Mouse (Mus musculus): Measurements from ENCODE around the gene Naga. TPM values are rescaled to one million over a fixed set of nuclear protein-coding genes. Genes with fewer than 3 reads are reported as not detected.

Gene Naga
- 24.8 and 27.1 TPM in 2 replicates for polyA plus RNA-seq (2016; fragmentation: Nextera tagmentation; extraction: Ambion mirVana)

DNA sequence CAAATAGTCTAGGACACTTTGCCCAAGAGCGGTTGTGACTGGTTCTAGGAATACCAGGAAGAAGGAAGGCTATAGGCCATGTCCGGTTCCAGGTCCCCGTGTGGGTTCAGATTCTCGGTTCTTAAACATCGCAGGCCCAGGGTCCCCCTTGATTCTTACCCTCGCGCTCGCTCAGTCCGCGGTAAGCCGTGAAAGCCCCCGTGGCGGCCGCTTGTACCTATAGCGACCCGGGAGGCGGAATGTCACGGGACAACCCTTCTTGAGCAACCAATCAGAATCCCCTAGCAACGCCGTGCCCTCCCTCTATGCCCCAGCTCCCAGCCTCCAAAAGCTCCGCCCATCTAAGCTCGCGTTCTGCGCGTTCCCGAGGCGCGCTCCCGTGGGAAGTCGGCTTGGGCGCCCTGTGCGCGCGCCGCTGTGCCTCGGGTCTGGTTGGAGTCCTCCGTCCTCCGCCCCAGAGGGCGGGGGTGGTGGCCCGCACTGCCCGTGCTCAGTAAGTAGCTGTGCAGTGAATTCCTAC lies at the start of gene Naga, which contains the start of the genes Pheta2 and Smdt1:
TSS of gene Naga (minus strand) at position 333 of the 520 bp plus-strand sequence.
TSS of gene Pheta2 (plus strand) at position 350 of the 520 bp plus-strand sequence.
TSS of gene Smdt1 (plus strand) at position 367 of the 520 bp plus-strand sequence.
- Histone ChIP-seq H3K9me3 (no peaks in the 10 kb centered on the region), H3K27ac (no peak within 1 kb of the TSS), H3K36me3 (peaks cover 22% of the 10 kb centered on the region), H3K4me2 (replicated peaks) (peak within 1 kb of the TSS; percentile 69), H3K9ac (peak within 1 kb of the TSS; percentile 55), H3K27me3 (replicated peaks) (peaks cover 15% of the 10 kb centered on the region), H3K4me1 (peaks cover 33% of the 10 kb centered on the region), H3K4me3 (peak within 1 kb of the TSS; percentile 43)
- peak; percentile 90 for ATAC-seq (ENCODE audit: low FRiP score, low read depth)
- under 1% methylated on average over 41 of the region's 41 CpGs for WGBS

- no peak overlapping the region for H3K27ac ChIP-seq
- no peak overlapping the region for H3K9ac ChIP-seq
- H3K9me3 ChIP-seq = no peaks in the 10 kb centered on the region
- H3K36me3 ChIP-seq = no peaks in the 10 kb centered on the region
- 97% methylated on average over 2 of the region's 2 CpGs for WGBS
- H3K4me2 ChIP-seq (replicated peaks) = no peak overlapping the region
- H3K27me3 ChIP-seq (replicated peaks) = no peaks in the 10 kb centered on the region
- no peak overlapping the region for H3K4me3 ChIP-seq
- peaks cover 4% of the 10 kb centered on the region for H3K4me1 ChIP-seq
- ATAC-seq (ENCODE audit: low FRiP score, low read depth) = no peak
Observed at GRCm38 (mm10) chr15:82385729-82386128, 47.0 kb upstream of the Naga start.

DNA sequence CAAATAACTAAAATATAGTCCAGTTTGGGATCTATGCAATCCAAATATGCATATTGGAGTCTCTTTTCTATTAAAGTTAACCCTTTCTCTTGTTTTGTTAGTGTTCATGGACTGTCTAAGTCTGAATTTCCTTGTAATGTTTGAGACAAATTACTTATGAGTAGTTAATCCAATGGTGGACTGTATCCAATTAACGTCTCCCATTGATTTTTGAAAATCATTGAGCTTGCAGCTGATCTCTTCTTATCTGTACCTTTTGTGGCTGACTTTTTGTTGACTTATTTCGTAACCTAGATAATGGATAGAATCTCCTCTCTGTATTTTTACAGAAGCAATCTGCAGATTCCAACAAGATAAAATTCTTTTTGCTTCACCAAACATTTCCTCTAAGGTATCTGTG lies 43.7 kb upstream of the Naga start:
- ATAC-seq (ENCODE audit: low FRiP score, low read depth) = no peak
- Histone ChIP-seq H3K4me2 (replicated peaks) (no peak overlapping the region), H3K36me3 (no peaks in the 10 kb centered on the region), H3K27me3 (replicated peaks) (no peaks in the 10 kb centered on the region), H3K4me3 (no peak overlapping the region), H3K9ac (no peak overlapping the region), H3K4me1 (peaks cover 10% of the 10 kb centered on the region), H3K9me3 (no peaks in the 10 kb centered on the region), H3K27ac (no peak overlapping the region)
- WGBS = 86% methylated on average over 2 of the region's 2 CpGs

- ATAC-seq (ENCODE audit: low FRiP score, low read depth) = no peak
- peak overlapping the region; percentile 33; the same call in 1 of the 2 replicates for H3K9ac ChIP-seq
- WGBS = 34% methylated on average over 7 of the region's 7 CpGs
Observed at GRCm38 (mm10) chr15:82380714-82381062, 42.0 kb upstream of the Naga start.

GRCm38 (mm10) chr15:82379871-82380713 lies 41.4 kb upstream of the Naga start, which contains the start of gene Cyp2d22:
Cyp2d22 (minus strand) TSS chr15:82380260.
- Histone ChIP-seq H3K36me3 (no peaks in the 10 kb centered on the region), H3K9ac (peak within 1 kb of the TSS; percentile 33; the same call in 1 of the 2 replicates), H3K9me3 (no peaks in the 10 kb centered on the region), H3K4me1 (peaks cover 10% of the 10 kb centered on the region), H3K4me2 (replicated peaks) (peak within 1 kb of the TSS; percentile 65), H3K4me3 (peak within 1 kb of the TSS; percentile 34), H3K27me3 (replicated peaks) (no peaks in the 10 kb centered on the region), H3K27ac (no peak within 1 kb of the TSS)
- ATAC-seq (ENCODE audit: low FRiP score, low read depth) = peak; percentile 58
- whole genome bisulfite sequencing = 2% methylated on average over 19 of the region's 24 CpGs

More at GRCm38 (mm10) chr15:82380714-82381062, 42.0 kb upstream of the Naga start:
- Histone ChIP-seq H3K4me2 (replicated peaks) (peak overlapping the region; percentile 65), H3K27ac (no peak overlapping the region), H3K4me3 (peak overlapping the region; percentile 34), H3K9me3 (no peaks in the 10 kb centered on the region), H3K27me3 (replicated peaks) (no peaks in the 10 kb centered on the region), H3K4me1 (peaks cover 10% of the 10 kb centered on the region), H3K36me3 (no peaks in the 10 kb centered on the region)

- Histone ChIP-seq H3K27me3 (replicated peaks) (no peaks in the 10 kb centered on the region), H3K4me3 (peak overlapping the region; percentile 34), H3K4me1 (peaks cover 10% of the 10 kb centered on the region), H3K9ac (no peak overlapping the region), H3K4me2 (replicated peaks) (peak overlapping the region; percentile 65), H3K36me3 (no peaks in the 10 kb centered on the region), H3K27ac (no peak overlapping the region), H3K9me3 (no peaks in the 10 kb centered on the region)
- 27% methylated on average over 7 of the region's 7 CpGs for WGBS
- ATAC-seq (ENCODE audit: low FRiP score, low read depth) = peak; percentile 48; the same call in 1 of the 2 replicates
Observed at GRCm38 (mm10) chr15:82379511-82379870, 40.8 kb upstream of the Naga start.

GRCm38 (mm10) chr15:82378261-82379180 lies 39.8 kb upstream of the Naga start:
- WGBS = 47% methylated on average over 15 of the region's 15 CpGs
- Histone ChIP-seq H3K27ac (no peak overlapping the region), H3K4me2 (replicated peaks) (no peak overlapping the region), H3K4me1 (peaks cover 10% of the 10 kb centered on the region), H3K36me3 (no peaks in the 10 kb centered on the region), H3K4me3 (no peak overlapping the region), H3K9me3 (no peaks in the 10 kb centered on the region), H3K27me3 (replicated peaks) (no peaks in the 10 kb centered on the region), H3K9ac (no peak overlapping the region)
- ATAC-seq (ENCODE audit: low FRiP score, low read depth) = no peak

- H3K4me3 ChIP-seq = no peak overlapping the region
- H3K27ac ChIP-seq = no peak overlapping the region
- H3K9me3 ChIP-seq = no peaks in the 10 kb centered on the region
- no peaks in the 10 kb centered on the region for H3K27me3 ChIP-seq (replicated peaks)
- H3K36me3 ChIP-seq = no peaks in the 10 kb centered on the region
- no peak for ATAC-seq (ENCODE audit: low FRiP score, low read depth)
- H3K4me2 ChIP-seq (replicated peaks) = no peak overlapping the region
- H3K4me1 ChIP-seq = peaks cover 10% of the 10 kb centered on the region
- H3K9ac ChIP-seq = no peak overlapping the region
- WGBS = 81% methylated on average over 5 of the region's 5 CpGs
Observed at GRCm38 (mm10) chr15:82377701-82378100, 39.0 kb upstream of the Naga start.

GRCm38 (mm10) chr15:82376393-82377138 lies 37.8 kb upstream of the Naga start:
- H3K27ac ChIP-seq = no peak overlapping the region
- WGBS = 69% methylated on average over 17 of the region's 17 CpGs
- H3K27me3 ChIP-seq (replicated peaks) = no peaks in the 10 kb centered on the region
- ATAC-seq (ENCODE audit: low FRiP score, low read depth) = no peak
- no peak overlapping the region for H3K9ac ChIP-seq
- no peaks in the 10 kb centered on the region for H3K36me3 ChIP-seq
- no peak overlapping the region for H3K4me2 ChIP-seq (replicated peaks)
- peaks cover 10% of the 10 kb centered on the region for H3K4me1 ChIP-seq
- H3K4me3 ChIP-seq = no peak overlapping the region
- H3K9me3 ChIP-seq = no peaks in the 10 kb centered on the region

- H3K9me3 ChIP-seq = no peaks in the 10 kb centered on the region
- no peak overlapping the region for H3K4me3 ChIP-seq
- peaks cover 7% of the 10 kb centered on the region for H3K4me1 ChIP-seq
- H3K36me3 ChIP-seq = no peaks in the 10 kb centered on the region
- no peak for ATAC-seq (ENCODE audit: low FRiP score, low read depth)
- no peak overlapping the region for H3K27ac ChIP-seq
- WGBS = 86% methylated on average over 9 of the region's 9 CpGs
- no peak overlapping the region for H3K4me2 ChIP-seq (replicated peaks)
- H3K27me3 ChIP-seq (replicated peaks) = no peaks in the 10 kb centered on the region
- H3K9ac ChIP-seq = no peak overlapping the region
Observed at GRCm38 (mm10) chr15:82375855-82376254, 37.1 kb upstream of the Naga start.

GRCm38 (mm10) chr15:82374437-82374836 lies 35.7 kb upstream of the Naga start:
- H3K4me1 ChIP-seq = no peaks in the 10 kb centered on the region
- no peak for ATAC-seq (ENCODE audit: low FRiP score, low read depth)
- WGBS = 74% methylated on average over 5 of the region's 5 CpGs

More at GRCm38 (mm10) chr15:82374437-82374836, 35.7 kb upstream of the Naga start:
- Histone ChIP-seq H3K9me3 (no peaks in the 10 kb centered on the region), H3K27me3 (replicated peaks) (no peaks in the 10 kb centered on the region), H3K4me2 (replicated peaks) (no peak overlapping the region), H3K9ac (no peak overlapping the region), H3K27ac (no peak overlapping the region), H3K36me3 (no peaks in the 10 kb centered on the region), H3K4me3 (no peak overlapping the region)

All from neural tube, embryonic 12.5 days (tissue).